Mouse (Mus musculus) heart, embryonic 10.5 days (tissue): ENCODE results near the gene Rab37. TPM values are rescaled to one million over a fixed set of nuclear protein-coding genes. Genes with fewer than 3 reads are reported as not detected.

ENCODE experiments used
- DNase-seq: peaks from one replicate; pipeline ENCODE4 v3.0.0-alpha.2; 2017; ENCODE audit warnings: low spot score
- H3K27ac ChIP-seq: fragments of 300-500 bp; sonication (generic); 2 replicates; pipeline ENCODE4 v1.5.1; 2016; ENCODE audit warnings: mild to moderate bottlenecking
- H3K27me3 ChIP-seq: fragments of 300-500 bp; sonication (generic); 2 replicates; pipeline ENCODE4 v1.6.1; 2016; ENCODE audit warnings: mild to moderate bottlenecking; ENCODE audit not compliant: poor library complexity, insufficient read depth, severe bottlenecking
- H3K36me3 ChIP-seq: fragments of 300-500 bp; sonication (generic); 2 replicates; pipeline ENCODE4 v1.6.1; 2016; ENCODE audit warnings: mild to moderate bottlenecking, moderate library complexity
- H3K4me1 ChIP-seq: fragments of 300-500 bp; sonication (generic); 2 replicates; pipeline ENCODE4 v1.6.1; 2016; ENCODE audit warnings: mild to moderate bottlenecking
- H3K4me3 ChIP-seq: fragments of 300-500 bp; sonication (generic); 2 replicates; pipeline ENCODE4 v1.5.1; 2016; ENCODE audit warnings: mild to moderate bottlenecking, moderate library complexity
- H3K9me3 ChIP-seq: fragments of 300-500 bp; sonication (generic); 2 replicates; pipeline ENCODE4 v1.6.1; 2016; ENCODE audit warnings: mild to moderate bottlenecking, moderate library complexity
- WGBS: fragments of 180-500 bp; shearing (Covaris S2); methylation state at CpG from one replicate; pipeline ENCODE4 v1.1.7; 2016; 5-methylcytosine and 5-hydroxymethylcytosine counted together
- polyA plus RNA-seq: library from polyadenylated mRNA; unstranded; fragments of >200 nt; fragmentation: Nextera tagmentation; extraction: Ambion mirVana; gene quantifications from 2 replicates; pipeline ENCODE4 v1.2.1, GENCODE M21; 2016

Gene Rab37
- polyA plus RNA-seq, 1 experiment from 2014 or later = 2.6 TPM

GRCm38 (mm10) chr11:115098203-115098932, 7.1 kb downstream of the Rab37 start:
- no peak for DNase-seq
- Histone ChIP-seq H3K4me3 (no peak overlapping the region), H3K27ac (no peak overlapping the region), H3K9me3 (no peaks in the 10 kb centered on the region), H3K4me1 (peaks cover 19% of the 10 kb centered on the region), H3K27me3 (no peaks in the 10 kb centered on the region), H3K36me3 (no peaks in the 10 kb centered on the region)
- 55% methylated on average over 10 of the region's 10 CpGs for WGBS

- 50% methylated on average over 16 of the region's 16 CpGs for WGBS
- Histone ChIP-seq H3K9me3 (no peaks in the 10 kb centered on the region), H3K4me3 (no peak overlapping the region), H3K27ac (no peak overlapping the region), H3K4me1 (peaks cover 19% of the 10 kb centered on the region), H3K36me3 (no peaks in the 10 kb centered on the region), H3K27me3 (no peaks in the 10 kb centered on the region)
- DNase-seq = no peak
Measured at GRCm38 (mm10) chr11:115099241-115099840, 8.1 kb downstream of the Rab37 start.

GRCm38 (mm10) chr11:115100032-115100621, 8.9 kb downstream of the Rab37 start:
- no peaks in the 10 kb centered on the region for H3K36me3 ChIP-seq
- peaks cover 19% of the 10 kb centered on the region for H3K4me1 ChIP-seq
- H3K4me3 ChIP-seq = no peak overlapping the region
- H3K9me3 ChIP-seq = no peaks in the 10 kb centered on the region
- WGBS = 75% methylated on average over 5 of the region's 5 CpGs
- H3K27me3 ChIP-seq = no peaks in the 10 kb centered on the region
- no peak for DNase-seq
- no peak overlapping the region for H3K27ac ChIP-seq

GRCm38 (mm10) chr11:115100741-115101140, 9.5 kb downstream of the Rab37 start:
- no peak overlapping the region for H3K4me3 ChIP-seq
- WGBS = 74% methylated on average over 7 of the region's 7 CpGs
- no peaks in the 10 kb centered on the region for H3K36me3 ChIP-seq
- H3K9me3 ChIP-seq = no peaks in the 10 kb centered on the region
- peaks cover 19% of the 10 kb centered on the region for H3K4me1 ChIP-seq
- DNase-seq = no peak
- no peak overlapping the region for H3K27ac ChIP-seq
- no peaks in the 10 kb centered on the region for H3K27me3 ChIP-seq

GRCm38 (mm10) chr11:115101615-115102051, 10.4 kb downstream of the Rab37 start:
- Histone ChIP-seq H3K27ac (no peak overlapping the region), H3K27me3 (no peaks in the 10 kb centered on the region), H3K4me3 (no peak overlapping the region), H3K9me3 (no peaks in the 10 kb centered on the region), H3K4me1 (peaks cover 19% of the 10 kb centered on the region), H3K36me3 (no peaks in the 10 kb centered on the region)
- DNase-seq = no peak
- WGBS = 53% methylated on average over 6 of the region's 6 CpGs

GRCm38 (mm10) chr11:115102116-115102515, 10.9 kb downstream of the Rab37 start:
- no peak for DNase-seq
- H3K27ac ChIP-seq = no peak overlapping the region
- H3K27me3 ChIP-seq = no peaks in the 10 kb centered on the region
- H3K9me3 ChIP-seq = no peaks in the 10 kb centered on the region
- WGBS = 91% methylated on average over 9 of the region's 9 CpGs
- H3K4me3 ChIP-seq = no peak overlapping the region
- no peaks in the 10 kb centered on the region for H3K36me3 ChIP-seq
- peaks cover 19% of the 10 kb centered on the region for H3K4me1 ChIP-seq

GRCm38 (mm10) chr11:115103470-115104413, 12.5 kb downstream of the Rab37 start:
- Histone ChIP-seq H3K9me3 (no peaks in the 10 kb centered on the region), H3K36me3 (no peaks in the 10 kb centered on the region), H3K4me1 (peaks cover 23% of the 10 kb centered on the region), H3K4me3 (no peak overlapping the region), H3K27me3 (peaks cover 5% of the 10 kb centered on the region; the same call in 1 of the 2 replicates), H3K27ac (no peak overlapping the region)
- DNase-seq = no peak
- WGBS = 79% methylated on average over 25 of the region's 25 CpGs

GRCm38 (mm10) chr11:115104769-115105563, 13.7 kb downstream of the Rab37 start:
- H3K36me3 ChIP-seq = no peaks in the 10 kb centered on the region
- H3K9me3 ChIP-seq = no peaks in the 10 kb centered on the region
- peaks cover 7% of the 10 kb centered on the region; the same call in 1 of the 2 replicates for H3K27me3 ChIP-seq
- H3K4me1 ChIP-seq = peaks cover 16% of the 10 kb centered on the region
- no peak overlapping the region for H3K4me3 ChIP-seq
- H3K27ac ChIP-seq = no peak overlapping the region
- DNase-seq = no peak
- 72% methylated on average over 8 of the region's 8 CpGs for WGBS

- no peaks in the 10 kb centered on the region for H3K36me3 ChIP-seq
- H3K4me1 ChIP-seq = peaks cover 9% of the 10 kb centered on the region; the same call in 1 of the 2 replicates
- no peak overlapping the region for H3K27ac ChIP-seq
- H3K4me3 ChIP-seq = no peak overlapping the region
- peaks cover 7% of the 10 kb centered on the region; the same call in 1 of the 2 replicates for H3K27me3 ChIP-seq
- no peaks in the 10 kb centered on the region for H3K9me3 ChIP-seq
- DNase-seq = no peak
- 82% methylated on average over 2 of the region's 2 CpGs for WGBS
Measured at GRCm38 (mm10) chr11:115106638-115107037, 15.4 kb downstream of the Rab37 start.

GRCm38 (mm10) chr11:115107403-115107916, 16.2 kb downstream of the Rab37 start:
- peaks cover 4% of the 10 kb centered on the region; the same call in 1 of the 2 replicates for H3K4me1 ChIP-seq
- 53% methylated on average over 4 of the region's 4 CpGs for WGBS
- DNase-seq = no peak
- peaks cover 7% of the 10 kb centered on the region; the same call in 1 of the 2 replicates for H3K27me3 ChIP-seq
- no peak overlapping the region for H3K4me3 ChIP-seq
- no peaks in the 10 kb centered on the region for H3K36me3 ChIP-seq
- H3K27ac ChIP-seq = no peak overlapping the region
- no peaks in the 10 kb centered on the region for H3K9me3 ChIP-seq

GRCm38 (mm10) chr11:115108176-115108575, 16.9 kb downstream of the Rab37 start:
- Histone ChIP-seq H3K27me3 (peaks cover 7% of the 10 kb centered on the region; the same call in 1 of the 2 replicates), H3K36me3 (no peaks in the 10 kb centered on the region), H3K4me1 (peaks cover 4% of the 10 kb centered on the region; the same call in 1 of the 2 replicates), H3K27ac (no peak overlapping the region), H3K9me3 (no peaks in the 10 kb centered on the region), H3K4me3 (no peak overlapping the region)
- no peak for DNase-seq
- WGBS = 89% methylated on average over 8 of the region's 8 CpGs
